Mouse (Mus musculus): Measurements from ENCODE around the gene Corin. TPM values are rescaled to one million over a fixed set of nuclear protein-coding genes. Genes with fewer than 3 reads are reported as not detected.

Corin gene
- total RNA-seq (2021), result under 1 TPM; 0.29 to 0.42 TPM
- long read RNA-seq, experiment 1, result 0 reads
- long read RNA-seq, experiment 2, result 0 reads

DNA sequence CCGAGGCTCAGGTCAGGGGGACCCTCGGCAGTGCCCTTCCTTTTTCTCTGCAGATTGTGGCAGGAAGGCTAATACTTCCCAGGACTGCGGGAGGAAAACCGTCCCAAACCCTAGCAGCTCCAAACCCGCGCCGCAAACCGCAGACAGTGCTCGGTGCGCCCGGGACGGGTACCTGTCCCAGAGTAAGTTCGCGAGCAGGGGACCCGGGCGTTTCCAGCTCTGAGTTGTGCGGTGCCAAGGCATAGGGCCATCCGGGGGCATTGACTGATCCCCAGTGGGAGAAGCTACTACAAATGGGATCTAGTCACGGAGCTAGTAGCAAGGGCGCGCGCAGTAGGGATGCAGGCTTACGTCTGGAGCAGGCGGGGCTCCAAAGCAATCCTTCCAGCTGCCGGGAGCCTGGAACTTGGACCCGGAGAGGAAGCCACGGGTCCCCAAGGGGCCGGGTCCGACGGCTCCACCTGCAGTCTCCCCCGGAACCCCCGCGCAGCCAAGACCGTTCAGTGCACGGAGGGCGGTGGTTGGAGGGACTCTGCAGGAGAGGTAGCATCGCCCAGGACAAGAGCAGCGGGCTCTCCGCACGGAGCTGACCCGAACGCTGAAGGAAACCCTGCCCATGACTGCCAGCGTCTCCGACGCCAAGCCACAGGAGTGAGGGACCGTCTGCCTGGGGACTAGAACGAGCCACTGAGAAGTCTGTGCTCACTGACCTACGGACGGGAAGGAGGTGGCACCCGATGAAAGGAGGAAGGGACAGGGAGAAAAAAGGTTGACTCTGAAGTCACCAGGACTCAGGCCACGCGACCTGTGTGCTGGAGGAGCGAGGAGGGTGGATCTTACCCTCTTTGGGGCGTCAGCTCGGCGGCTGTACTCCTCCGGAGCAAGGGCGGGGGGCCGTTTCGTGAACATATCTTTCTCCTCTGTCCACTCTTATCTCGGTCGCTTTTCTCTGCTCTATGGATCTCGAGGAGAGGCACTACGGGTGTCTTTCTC is at the start of gene Corin:
Corin (minus strand) TSS at position 943 of the 993 bp plus-strand sequence.
- intact Hi-C loops (cut with DNase I; ENCODE audit: low total_unique reads), result no loop called here
- DNase-seq, result peak; percentile 9

DNA sequence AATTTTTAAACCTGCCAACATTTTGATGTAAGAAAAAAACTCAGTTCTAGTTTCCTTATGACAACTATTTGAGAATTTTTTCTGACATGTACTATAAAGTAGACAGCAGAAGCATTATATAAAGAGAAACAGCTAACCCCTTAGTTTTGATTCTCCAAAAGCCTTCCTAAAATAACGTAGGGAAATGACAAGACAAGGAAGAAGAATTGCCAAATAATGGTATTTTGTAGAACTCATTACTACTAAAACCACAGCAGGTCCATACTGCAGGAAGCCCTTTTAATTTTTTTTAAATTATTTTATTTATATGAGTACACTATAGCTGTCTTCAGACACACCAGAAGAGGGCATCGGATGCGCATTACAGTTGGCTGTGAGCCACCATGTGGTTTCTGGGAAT is 46.9 kb upstream of the Corin start:
- intact Hi-C loops (cut with DNase I; ENCODE audit: low total_unique reads), result no loop called here
- DNase-seq, result no peak

DNA sequence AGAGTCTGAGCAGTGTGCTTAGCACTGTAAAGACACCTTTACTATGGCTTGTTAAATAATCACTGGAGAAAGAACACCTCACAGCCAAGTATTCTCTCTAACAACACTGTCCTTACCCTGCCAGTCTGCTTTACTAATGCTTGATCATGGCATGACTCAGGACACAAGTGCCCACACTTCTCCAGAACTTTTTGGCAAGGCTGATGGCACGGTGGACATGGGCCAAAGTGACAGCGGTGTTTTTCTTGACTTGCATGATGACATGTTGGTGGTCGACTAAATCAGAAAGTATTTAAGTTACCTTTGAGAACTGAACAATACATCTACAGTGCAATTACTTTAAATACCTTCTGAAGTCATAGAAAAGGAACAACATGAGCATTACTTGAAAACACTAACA is 24.6 kb upstream of the Corin start:
- intact Hi-C loops (cut with DNase I; ENCODE audit: low total_unique reads), result no loop called here
- DNase-seq, result no peak

DNA sequence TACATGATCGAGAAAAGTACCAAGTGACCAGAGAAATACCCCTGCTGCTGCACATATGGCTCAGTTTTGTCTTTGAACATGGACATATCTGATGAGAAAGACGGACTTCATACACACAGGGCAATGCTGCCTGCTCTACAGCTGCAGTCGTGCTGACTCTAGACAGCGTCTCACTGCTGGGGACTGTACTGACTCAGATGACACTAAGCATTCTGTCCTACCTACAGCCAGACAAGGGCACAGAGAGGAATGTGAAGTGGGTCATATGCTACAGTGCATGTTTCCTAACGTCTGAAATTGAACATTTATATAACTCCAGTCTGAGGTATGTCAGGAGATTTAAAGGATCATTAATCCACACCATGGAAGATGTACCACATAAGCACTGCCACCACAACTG is 9.5 kb upstream of the Corin start:
- DNase-seq, result no peak
- intact Hi-C loops (cut with DNase I; ENCODE audit: low total_unique reads), result no loop called here

DNA sequence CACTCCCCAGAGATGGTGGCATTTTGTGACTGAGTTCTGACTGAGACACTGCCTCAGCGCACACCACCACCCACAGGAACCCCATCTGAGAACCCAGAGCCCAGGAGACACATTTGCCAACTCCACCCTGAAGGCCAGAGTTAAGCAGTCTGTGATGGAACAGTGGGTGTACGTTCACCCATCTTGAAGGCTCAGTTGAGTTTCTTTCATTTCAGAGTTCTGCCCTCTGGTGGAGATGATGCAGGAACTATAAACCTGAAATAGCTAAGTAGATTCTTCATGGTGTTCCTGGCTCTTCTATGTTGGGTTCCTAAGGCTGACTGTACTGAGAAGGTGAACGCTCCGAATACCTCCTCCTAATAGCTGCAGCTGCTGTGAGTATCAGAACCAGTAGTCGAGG is 1.5 kb upstream of the Corin start:
- DNase-seq, result no peak
- intact Hi-C loops (cut with DNase I; ENCODE audit: low total_unique reads), result loop anchor here (5.0 kb wide), 1 partner anchor 153 kb away; no protein-coding TSS in a partner anchor

DNA sequence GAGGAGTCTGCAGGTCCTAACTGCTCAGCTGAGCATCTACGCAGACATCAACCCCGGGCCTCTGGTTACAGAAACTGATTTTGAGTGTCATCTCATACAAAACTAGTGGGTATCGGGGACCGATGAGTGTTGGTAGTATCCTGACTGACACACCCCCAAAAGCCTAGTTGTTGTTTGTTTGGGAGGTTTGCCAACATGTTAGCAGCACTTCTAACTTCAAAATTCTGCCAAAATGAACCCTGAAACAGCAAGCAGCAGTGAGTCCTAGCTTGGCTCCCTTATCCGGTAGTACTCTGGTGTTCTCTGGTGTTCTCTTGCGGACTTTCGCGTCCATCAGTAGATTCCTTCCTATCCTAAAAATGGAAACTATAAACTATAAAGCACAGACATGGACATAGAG is 1.5 kb downstream of the Corin start:
- DNase-seq, result no peak
- intact Hi-C loops (cut with DNase I; ENCODE audit: low total_unique reads), result no loop called here

DNA sequence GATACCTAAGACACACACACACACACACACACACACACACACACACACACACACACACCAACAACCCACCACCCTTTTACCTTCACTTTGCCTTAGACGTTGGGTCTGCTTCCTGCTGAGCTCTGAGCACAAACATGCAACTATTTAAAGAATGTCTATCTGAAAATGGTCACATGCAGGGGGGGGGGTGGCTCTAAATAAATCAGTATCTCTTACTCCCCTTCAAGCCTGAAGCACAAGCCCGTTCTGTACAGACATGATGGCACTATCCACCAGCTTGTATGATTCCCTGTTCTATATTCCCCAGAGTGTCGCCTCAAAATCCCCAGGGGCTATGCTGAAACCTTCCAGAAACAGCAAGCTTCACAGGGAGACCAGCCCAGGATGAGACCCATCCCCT is 2.5 kb downstream of the Corin start:
- intact Hi-C loops (cut with DNase I; ENCODE audit: low total_unique reads), result no loop called here
- no peak for DNase-seq

DNA sequence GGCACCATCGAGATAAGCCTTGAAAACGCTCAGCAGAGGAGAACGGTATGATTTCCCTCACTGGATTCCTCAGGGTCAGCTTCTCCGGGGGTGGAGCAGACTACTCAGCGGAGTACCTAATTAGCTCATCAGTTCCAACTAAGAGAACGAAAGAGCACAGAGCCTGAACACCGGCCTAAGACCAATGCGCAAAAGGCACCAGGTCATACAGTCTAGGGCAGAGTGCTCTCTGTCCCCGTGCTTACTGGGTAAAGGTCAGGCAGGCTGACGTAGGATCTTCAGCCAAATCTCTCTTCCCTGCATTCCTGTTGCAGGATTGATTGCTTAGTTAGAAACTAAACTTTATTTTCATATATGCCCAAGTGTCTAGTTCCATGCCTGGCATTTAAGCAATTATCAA is 6.0 kb downstream of the Corin start:
- DNase-seq, result no peak
- intact Hi-C loops (cut with DNase I; ENCODE audit: low total_unique reads), result no loop called here

DNA sequence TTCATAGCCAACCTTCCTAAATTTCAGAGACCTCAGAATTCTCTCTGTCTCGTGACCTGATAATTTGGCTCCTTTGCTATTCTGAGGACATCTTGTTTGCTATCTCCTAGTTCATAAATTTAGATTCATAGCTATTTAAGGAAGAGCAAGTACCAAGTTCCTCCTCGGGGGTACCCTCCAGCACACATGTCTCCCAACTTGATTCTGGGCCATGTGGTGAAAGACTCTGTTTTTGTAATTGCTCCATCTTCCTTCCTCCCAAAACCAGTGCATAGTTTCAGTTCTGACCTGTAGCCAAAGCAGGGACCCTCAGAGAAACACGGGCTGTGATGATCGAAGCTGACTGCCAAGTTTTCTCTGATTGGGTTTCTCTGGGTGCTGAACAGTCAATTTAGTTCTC is 7.5 kb downstream of the Corin start:
- intact Hi-C loops (cut with DNase I; ENCODE audit: low total_unique reads), result no loop called here
- no peak for DNase-seq

DNA sequence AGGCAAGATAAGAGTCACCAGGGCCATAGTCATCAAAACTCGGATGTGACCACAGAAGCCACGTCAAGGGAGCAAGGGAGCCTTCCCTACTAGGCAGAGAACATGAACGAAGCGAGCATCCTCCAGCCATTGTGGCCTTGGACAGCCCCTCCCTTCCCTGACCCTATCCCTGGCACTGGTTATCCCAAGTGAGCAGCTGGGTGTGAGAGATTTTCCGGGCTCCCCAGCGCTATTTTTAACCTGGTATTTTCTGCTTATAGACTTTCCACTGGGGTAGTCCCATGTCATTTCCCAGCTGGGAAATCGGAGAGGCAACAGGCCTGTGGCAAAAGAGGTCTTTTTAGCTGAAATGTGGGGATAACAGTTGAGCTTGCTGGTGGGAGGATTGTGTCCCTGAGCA is 10.4 kb downstream of the Corin start:
- no peak for DNase-seq
- intact Hi-C loops (cut with DNase I; ENCODE audit: low total_unique reads), result no loop called here

DNA sequence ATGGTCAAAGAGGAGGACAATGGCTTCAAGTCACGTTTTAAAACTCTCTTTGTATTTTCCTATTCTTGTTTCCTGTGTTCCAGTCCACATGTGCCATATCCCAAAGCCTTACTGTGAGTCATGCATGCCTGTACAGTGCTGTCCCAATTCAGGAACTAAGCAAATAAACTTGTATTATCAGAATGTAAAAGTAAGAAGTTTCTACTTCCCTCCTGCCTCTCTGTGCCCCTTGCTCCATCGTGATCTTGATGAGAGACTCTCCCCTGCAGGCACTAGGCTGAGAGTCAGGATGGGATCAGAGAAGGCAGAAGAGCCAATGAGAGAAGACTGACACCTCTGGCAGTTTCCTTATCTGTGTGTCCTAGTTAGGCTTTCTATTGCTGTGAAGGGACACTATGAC is 13.0 kb downstream of the Corin start:
- intact Hi-C loops (cut with DNase I; ENCODE audit: low total_unique reads), result no loop called here

DNA sequence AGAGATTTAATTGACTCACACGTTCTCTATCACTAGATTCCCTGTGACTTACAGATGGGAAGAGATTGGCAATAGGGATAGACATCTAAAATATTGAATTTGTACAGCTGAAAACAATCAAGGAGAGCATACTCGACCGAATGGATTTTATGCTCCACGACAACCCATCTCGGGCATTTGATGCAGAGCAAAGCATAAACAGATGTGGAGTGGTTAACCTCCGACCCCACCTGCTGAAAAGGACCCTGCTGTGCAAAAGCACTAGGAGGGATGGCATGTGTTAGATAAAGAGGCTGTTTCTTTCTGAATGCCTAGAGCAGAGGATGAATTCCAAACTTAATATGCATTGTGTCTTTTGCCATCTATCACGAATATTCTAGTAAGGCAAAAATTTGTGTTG is 23.8 kb downstream of the Corin start:
- no peak for DNase-seq
- intact Hi-C loops (cut with DNase I; ENCODE audit: low total_unique reads), result no loop called here

More for the DNA sequence above, 13.0 kb downstream of the Corin start:
- DNase-seq, result no peak

DNA sequence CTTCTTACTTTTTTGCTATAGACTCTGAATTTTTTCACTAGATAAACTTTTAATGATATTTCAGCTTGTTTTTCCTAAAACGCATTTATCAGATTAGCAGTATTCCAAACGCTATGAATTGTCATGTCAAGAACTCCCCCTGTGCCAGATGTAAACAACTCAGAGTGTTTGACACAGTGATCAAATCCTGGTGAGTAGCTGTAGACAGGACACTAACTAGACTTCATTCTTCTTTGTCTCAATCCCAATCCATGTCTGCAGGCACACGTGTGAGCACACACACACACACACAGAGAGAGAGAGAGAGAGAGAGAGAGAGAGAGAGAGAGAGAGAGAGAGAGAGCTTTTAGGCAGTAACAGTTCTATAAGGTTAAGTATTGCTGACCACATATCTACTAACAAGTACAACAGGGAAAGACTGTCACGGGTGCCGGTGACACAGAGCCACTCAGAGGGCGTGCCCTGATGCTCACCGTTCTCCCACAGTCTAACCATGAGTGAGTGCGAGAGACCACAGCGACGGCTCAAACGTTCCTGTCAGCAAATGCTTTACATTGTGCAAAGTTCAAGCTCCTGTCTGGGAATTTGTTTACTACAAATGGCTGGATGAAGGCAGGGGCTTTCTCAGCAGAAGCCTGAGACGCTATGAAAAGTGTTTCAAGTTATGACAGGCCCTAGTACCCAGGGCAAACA is 31.8 kb downstream of the Corin start:
- intact Hi-C loops (cut with DNase I; ENCODE audit: low total_unique reads), result no loop called here
- DNase-seq, result no peak

DNA sequence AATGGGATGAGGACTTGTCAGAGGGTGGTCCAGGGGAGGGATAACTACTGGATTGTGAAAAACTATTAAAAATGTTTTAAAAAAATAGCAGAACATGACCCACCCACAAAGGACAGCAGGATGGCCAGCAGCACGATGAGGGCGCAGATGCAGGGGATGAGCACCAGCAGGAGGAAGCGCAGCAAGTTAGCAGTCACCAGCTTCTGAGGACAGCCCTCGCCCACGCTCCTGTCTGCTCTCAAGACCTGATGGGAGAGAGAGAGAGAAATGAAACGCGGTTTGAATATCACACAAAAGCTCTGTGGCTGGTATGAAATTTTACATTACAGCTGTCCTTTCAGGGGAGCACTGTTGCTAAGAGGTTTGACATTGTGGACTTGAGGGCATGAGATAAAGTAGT is 32.5 kb downstream of the Corin start:
- intact Hi-C loops (cut with DNase I; ENCODE audit: low total_unique reads), result no loop called here
- DNase-seq, result no peak

DNA sequence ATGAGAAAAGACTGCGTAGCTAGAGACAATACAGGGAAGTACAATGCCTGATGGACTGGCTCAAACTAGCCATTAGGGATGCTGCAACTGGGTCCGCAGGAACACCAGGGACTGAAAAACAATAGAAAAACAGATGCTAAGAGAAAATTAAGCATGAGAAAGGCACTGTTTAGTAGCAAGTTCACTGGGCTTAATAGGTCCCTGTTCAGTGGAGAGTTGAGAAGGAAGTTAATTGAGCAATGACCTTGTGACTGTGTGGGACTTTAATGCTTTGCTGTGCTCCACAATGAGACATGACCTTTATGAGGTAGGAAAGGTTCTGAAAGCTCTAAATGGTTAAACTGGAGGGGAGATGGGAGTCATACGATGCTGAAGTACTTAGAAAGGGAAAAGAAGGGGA is 39.3 kb downstream of the Corin start:
- intact Hi-C loops (cut with DNase I; ENCODE audit: low total_unique reads), result no loop called here
- no peak for DNase-seq

DNA sequence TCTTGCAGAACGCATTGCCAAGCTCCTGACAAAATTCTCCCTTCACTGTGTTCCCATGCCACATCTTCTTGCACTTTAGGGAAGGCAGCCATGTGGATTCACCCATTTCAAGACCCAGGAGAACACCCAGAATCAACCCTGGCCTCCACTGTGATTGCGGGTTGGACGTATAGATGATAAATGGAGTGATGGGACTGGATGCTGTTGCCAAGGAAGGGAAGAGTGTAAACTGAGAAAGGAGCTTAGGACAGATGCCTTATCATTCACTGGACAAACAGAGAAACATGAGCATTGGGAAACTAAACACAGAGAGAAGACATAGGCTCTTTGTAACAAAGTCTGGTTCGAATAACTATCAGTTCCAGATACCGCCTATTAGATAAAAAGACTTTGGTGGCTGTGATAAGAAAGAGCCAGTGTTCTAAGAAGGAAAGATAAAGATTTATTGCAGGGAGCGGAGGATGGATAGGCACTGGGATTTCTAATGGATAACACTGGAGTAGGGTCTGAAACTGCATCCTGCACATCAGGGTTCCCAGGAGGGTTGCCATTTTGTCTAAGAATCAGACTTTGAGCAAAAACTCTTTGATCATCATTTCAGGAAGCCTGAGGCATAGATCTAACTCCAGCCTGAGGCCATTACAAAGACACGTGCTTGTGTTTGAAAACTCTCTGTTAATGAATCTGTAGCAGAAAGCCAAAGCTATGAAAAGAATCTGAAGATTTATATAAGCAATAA is 44.7 kb downstream of the Corin start:
- DNase-seq, result no peak
- intact Hi-C loops (cut with DNase I; ENCODE audit: low total_unique reads), result no loop called here

DNA sequence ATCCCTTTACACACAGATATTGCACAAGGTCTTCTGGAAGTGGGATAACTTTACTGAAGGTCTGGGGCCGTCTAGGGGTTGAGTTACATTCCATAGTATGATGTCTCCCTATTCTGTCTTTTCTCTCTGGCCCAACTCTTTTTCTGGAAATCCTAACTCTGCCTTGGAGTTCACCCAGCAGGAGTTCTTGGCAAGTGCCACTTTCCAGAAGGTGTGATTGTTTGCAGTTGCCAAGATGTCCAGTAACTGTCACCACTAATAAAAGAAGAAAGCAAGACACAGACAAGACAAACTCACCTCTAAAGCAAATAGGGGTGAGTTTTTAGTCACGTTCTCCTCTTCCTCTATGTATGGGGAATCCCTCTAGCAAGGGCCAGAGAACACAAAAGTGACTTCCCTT is 50.6 kb downstream of the Corin start:
- no peak for DNase-seq
- intact Hi-C loops (cut with DNase I; ENCODE audit: low total_unique reads), result no loop called here

DNA sequence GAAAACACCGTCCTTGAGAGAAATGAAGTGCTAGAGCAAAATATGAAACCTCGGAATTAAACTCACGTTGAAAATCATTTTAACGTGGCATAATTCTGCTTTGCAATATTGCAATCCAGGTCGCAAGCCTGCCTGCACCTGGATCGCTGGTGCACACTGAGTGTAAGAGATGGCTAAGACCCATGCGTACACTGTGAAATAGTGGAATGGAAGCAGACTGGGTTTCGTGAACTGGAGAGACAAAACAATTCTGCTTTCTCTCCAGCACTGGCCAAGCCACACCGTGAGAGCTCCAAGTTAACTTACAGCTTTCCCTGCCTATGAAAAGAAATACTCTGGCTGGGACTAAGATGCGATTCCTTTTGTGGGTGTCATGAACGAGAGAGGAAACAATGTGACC is 51.1 kb downstream of the Corin start:
- intact Hi-C loops (cut with DNase I; ENCODE audit: low total_unique reads), result no loop called here
- no peak for DNase-seq

DNA sequence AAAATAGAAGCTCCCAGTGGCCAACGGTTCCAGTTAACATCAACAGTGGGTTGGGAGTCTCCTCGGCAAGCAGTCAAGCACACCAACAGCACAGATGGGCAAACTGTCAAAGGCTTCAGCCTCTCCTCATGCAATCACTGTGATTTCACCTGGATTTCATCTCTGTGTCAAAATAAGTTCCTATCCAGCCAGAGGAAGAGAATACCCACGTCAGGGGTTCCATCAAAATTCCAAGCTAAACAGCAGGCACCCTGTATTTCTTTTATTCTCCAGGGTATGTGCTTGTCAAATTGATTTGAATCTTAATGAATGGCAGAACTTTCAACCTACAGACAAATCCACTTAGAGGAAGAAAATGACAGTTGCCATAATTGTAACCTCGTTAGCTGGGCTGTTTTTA is 51.5 kb downstream of the Corin start:
- intact Hi-C loops (cut with DNase I; ENCODE audit: low total_unique reads), result no loop called here
- no peak for DNase-seq

DNA sequence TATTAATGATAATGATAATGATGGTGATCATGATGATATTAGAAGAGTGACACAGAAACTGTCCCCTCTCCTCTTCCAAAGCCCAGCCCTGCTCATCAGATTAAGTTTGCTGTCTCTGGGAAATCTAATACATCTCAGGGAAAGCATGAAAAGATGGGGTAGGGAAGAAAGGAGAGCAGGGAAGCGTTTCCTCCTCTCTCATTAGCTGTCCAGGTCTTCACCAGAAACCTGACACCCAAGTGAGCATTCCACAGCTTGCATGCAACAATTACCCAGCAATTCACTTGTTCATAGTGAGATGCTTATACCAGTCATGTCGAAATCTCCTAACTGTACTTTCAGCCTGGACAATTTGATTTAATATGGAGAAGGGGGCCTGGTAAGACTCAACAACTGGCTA is 55.4 kb downstream of the Corin start:
- intact Hi-C loops (cut with DNase I; ENCODE audit: low total_unique reads), result no loop called here

More for the DNA sequence above, 55.4 kb downstream of the Corin start:
- no peak for DNase-seq
